Mouse (Mus musculus) lung, embryonic 14.5 days (tissue): ENCODE measurements around the gene Dnaja3. TPM values are rescaled to one million over a fixed set of nuclear protein-coding genes. Genes with fewer than 3 reads are reported as not detected.

ENCODE experiments used
- ATAC-seq: fragments of 200-750 bp; cut with Nextera tagmentation; 2 replicates; pipeline ENCODE4 v1.8.0; 2017; ENCODE audit warnings: mild to moderate bottlenecking, moderate TSS enrichment, moderate library complexity; ENCODE audit not compliant: insufficient read depth
- DNase-seq: peaks from one replicate; pipeline ENCODE4 v3.0.0-alpha.2; 2015
- H3K27ac ChIP-seq: fragments of 300-500 bp; sonication (generic); 2 replicates; pipeline ENCODE4 v1.5.1; 2014; ENCODE audit warnings: low read depth, mild to moderate bottlenecking, moderate library complexity
- H3K27me3 ChIP-seq: fragments of 300-500 bp; sonication (generic); 2 replicates; pipeline ENCODE4 v1.6.1; 2014; ENCODE audit warnings: low read length, control low read depth; ENCODE audit not compliant: insufficient read depth
- H3K36me3 ChIP-seq: fragments of 300-500 bp; sonication (generic); 2 replicates; pipeline ENCODE4 v1.6.1; 2014; ENCODE audit warnings: control low read depth; ENCODE audit not compliant: insufficient read depth
- H3K4me1 ChIP-seq: fragments of 300-500 bp; sonication (generic); 2 replicates; pipeline ENCODE4 v1.6.1; 2014; ENCODE audit warnings: antibody characterized with exemption, control low read depth; ENCODE audit not compliant: insufficient read depth
- H3K4me2 ChIP-seq: fragments of 300-500 bp; sonication (generic); 2 replicates; pipeline ENCODE4 v1.6.1; 2014; ENCODE audit warnings: mild to moderate bottlenecking
- H3K4me3 ChIP-seq: fragments of 300-500 bp; sonication (generic); 2 replicates; pipeline ENCODE4 v1.5.1; 2014; ENCODE audit warnings: low read depth, low read length
- H3K9ac ChIP-seq: fragments of 300-500 bp; sonication (generic); 2 replicates; pipeline ENCODE4 v1.6.1; 2014
- H3K9me3 ChIP-seq: fragments of 300-500 bp; sonication (generic); 2 replicates; pipeline ENCODE4 v1.6.1; 2016; ENCODE audit warnings: low read depth, low read length, control low read depth
- CTCF ChIP-seq: IDR thresholded peaks from 2 replicates; pipeline ENCODE4 v1.5.1; 2016; ENCODE audit warnings: antibody characterized with exemption, low read depth
- WGBS: fragments of 180-500 bp; shearing (Covaris S2); extraction: QIAGEN DNeasy Blood & Tissue Kit; methylation state at CpG from one replicate; pipeline ENCODE4 v1.1.7; 2014; 5-methylcytosine and 5-hydroxymethylcytosine counted together
- polyA plus RNA-seq: library from polyadenylated mRNA; unstranded; fragments of >200 nt; fragmentation: Nextera tagmentation; extraction: Ambion mirVana; gene quantifications from 2 replicates; pipeline ENCODE4 v1.2.1, GENCODE M21; 2014

The Dnaja3 gene
- polyA plus RNA-seq, 1 experiment from 2014 or later = 59.3 TPM

- no peak for DNase-seq
- H3K27me3 ChIP-seq = no peaks in the 10 kb centered on the region
- no peak overlapping the region for H3K27ac ChIP-seq
- H3K9me3 ChIP-seq = no peaks in the 10 kb centered on the region
- no peak for ATAC-seq
- peaks cover 10% of the 10 kb centered on the region for H3K4me1 ChIP-seq
- 92% methylated on average over 11 of the region's 11 CpGs for WGBS
- no peak overlapping the region for H3K4me2 ChIP-seq
- H3K9ac ChIP-seq = no peak overlapping the region
- peaks cover 63% of the 10 kb centered on the region for H3K36me3 ChIP-seq
- no peak for TF ChIP-seq CTCF
- H3K4me3 ChIP-seq = no peak overlapping the region
Observed at GRCm38 (mm10) chr16:4649692-4650091, 9.9 kb downstream of the Dnaja3 start.

- TF ChIP-seq CTCF = no peak
- no peak overlapping the region for H3K4me2 ChIP-seq
- WGBS = 77% methylated on average over 3 of the region's 3 CpGs
- no peak overlapping the region for H3K27ac ChIP-seq
- ATAC-seq (no peak), DNase-seq (no peak)
- H3K9me3 ChIP-seq = no peaks in the 10 kb centered on the region
- H3K36me3 ChIP-seq = peaks cover 65% of the 10 kb centered on the region
- H3K4me1 ChIP-seq = peaks cover 10% of the 10 kb centered on the region; the same call in 1 of the 2 replicates
- no peaks in the 10 kb centered on the region for H3K27me3 ChIP-seq
- no peak overlapping the region for H3K4me3 ChIP-seq
- H3K9ac ChIP-seq = no peak overlapping the region
Observed at GRCm38 (mm10) chr16:4650161-4650560, 10.4 kb downstream of the Dnaja3 start.

GRCm38 (mm10) chr16:4651081-4651480, 11.3 kb downstream of the Dnaja3 start:
- H3K4me3 ChIP-seq = no peak overlapping the region
- H3K9me3 ChIP-seq = no peaks in the 10 kb centered on the region
- TF ChIP-seq CTCF = no peak
- ATAC-seq (no peak), DNase-seq (no peak)
- H3K27ac ChIP-seq = peak overlapping the region; percentile 65
- no peaks in the 10 kb centered on the region for H3K27me3 ChIP-seq
- H3K36me3 ChIP-seq = peaks cover 62% of the 10 kb centered on the region
- 80% methylated on average over 1 of the region's 1 CpGs for WGBS
- H3K4me2 ChIP-seq = no peak overlapping the region
- H3K4me1 ChIP-seq = peaks cover 15% of the 10 kb centered on the region
- H3K9ac ChIP-seq = no peak overlapping the region

- ATAC-seq (peak; percentile 51; the same call in 1 of the 2 replicates), DNase-seq (peak; percentile 32)
- no peaks in the 10 kb centered on the region for H3K27me3 ChIP-seq
- H3K36me3 ChIP-seq = peaks cover 62% of the 10 kb centered on the region
- H3K27ac ChIP-seq = peak overlapping the region; percentile 65
- H3K4me1 ChIP-seq = peaks cover 20% of the 10 kb centered on the region
- no peak overlapping the region for H3K4me3 ChIP-seq
- no peak for TF ChIP-seq CTCF
- no peak overlapping the region for H3K9ac ChIP-seq
- 63% methylated on average over 7 of the region's 7 CpGs for WGBS
- H3K4me2 ChIP-seq = no peak overlapping the region
- no peaks in the 10 kb centered on the region for H3K9me3 ChIP-seq
Observed at GRCm38 (mm10) chr16:4651624-4652023, 11.8 kb downstream of the Dnaja3 start.

GRCm38 (mm10) chr16:4652707-4653416, 13.1 kb downstream of the Dnaja3 start:
- no peak for ATAC-seq
- Histone ChIP-seq H3K4me2 (no peak overlapping the region), H3K36me3 (peaks cover 62% of the 10 kb centered on the region), H3K27ac (no peak overlapping the region), H3K27me3 (no peaks in the 10 kb centered on the region), H3K9me3 (no peaks in the 10 kb centered on the region), H3K9ac (no peak overlapping the region), H3K4me1 (peaks cover 20% of the 10 kb centered on the region), H3K4me3 (no peak overlapping the region)
- 73% methylated on average over 4 of the region's 4 CpGs for WGBS
- no peak for DNase-seq
- TF ChIP-seq CTCF = no peak

GRCm38 (mm10) chr16:4654706-4655105, 14.9 kb downstream of the Dnaja3 start:
- H3K9ac ChIP-seq = no peak overlapping the region
- no peaks in the 10 kb centered on the region for H3K27me3 ChIP-seq
- H3K36me3 ChIP-seq = peaks cover 44% of the 10 kb centered on the region
- H3K9me3 ChIP-seq = no peaks in the 10 kb centered on the region
- H3K4me2 ChIP-seq = no peak overlapping the region
- no peak overlapping the region for H3K4me3 ChIP-seq
- WGBS = 74% methylated on average over 10 of the region's 10 CpGs
- no peak overlapping the region; the same call in 1 of the 2 replicates for H3K27ac ChIP-seq
- ATAC-seq (no peak), DNase-seq (no peak)
- peak; percentile 18 for TF ChIP-seq CTCF
- H3K4me1 ChIP-seq = peaks cover 26% of the 10 kb centered on the region

GRCm38 (mm10) chr16:4655251-4655734, 15.5 kb downstream of the Dnaja3 start:
- no peak for ATAC-seq
- Histone ChIP-seq H3K27ac (peak overlapping the region; percentile 66; the same call in 1 of the 2 replicates), H3K36me3 (peaks cover 38% of the 10 kb centered on the region), H3K4me2 (no peak overlapping the region), H3K9ac (no peak overlapping the region), H3K9me3 (no peaks in the 10 kb centered on the region), H3K4me1 (peaks cover 26% of the 10 kb centered on the region), H3K27me3 (no peaks in the 10 kb centered on the region), H3K4me3 (no peak overlapping the region)
- 65% methylated on average over 4 of the region's 4 CpGs for WGBS
- peak; percentile 68 for DNase-seq
- TF ChIP-seq CTCF = peak; percentile 58
